Mouse (Mus musculus): ENCODE results near the gene Hoxa5. TPM values are rescaled to one million over a fixed set of nuclear protein-coding genes. Genes with fewer than 3 reads are reported as not detected.

Hoxa5 gene
- polyA plus RNA-seq, 1 experiment from 2014 or later: not detected

DNA sequence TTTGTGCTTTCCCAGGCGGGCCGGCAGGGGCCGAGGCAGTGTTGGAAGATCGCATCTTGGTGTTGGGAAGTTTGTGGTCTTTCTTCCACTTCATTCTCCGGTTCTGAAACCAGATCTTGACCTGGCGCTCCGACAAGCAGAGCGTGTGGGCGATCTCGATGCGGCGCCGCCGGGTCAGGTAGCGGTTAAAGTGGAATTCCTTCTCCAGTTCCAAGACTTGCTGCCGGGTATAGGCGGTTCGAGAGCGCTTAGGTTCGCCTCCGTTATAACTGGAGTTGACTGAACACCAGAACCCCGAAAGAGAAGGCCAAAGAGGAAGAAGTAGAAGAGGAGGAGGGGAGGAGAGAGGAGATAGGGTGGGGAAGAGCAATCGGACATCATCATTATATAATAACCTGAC, 14.0 kb downstream of the Hoxa5 start:
- Histone ChIP-seq H3K27me3 (ENCODE audit: low read depth, poor library complexity, severe bottlenecking) (peaks cover 100% of the 10 kb centered on the region), H3K4me1 (peaks cover 15% of the 10 kb centered on the region), H3K9me3 (replicated peaks) (no peaks in the 10 kb centered on the region), H3K27ac (replicated peaks) (no peak overlapping the region), H3K36me3 (no peaks in the 10 kb centered on the region), H3K4me3 (no peak overlapping the region)
- WGBS: under 1% methylated on average over 23 of the region's 23 CpGs
- DNase-seq (ENCODE audit: low spot score): no peak

DNA sequence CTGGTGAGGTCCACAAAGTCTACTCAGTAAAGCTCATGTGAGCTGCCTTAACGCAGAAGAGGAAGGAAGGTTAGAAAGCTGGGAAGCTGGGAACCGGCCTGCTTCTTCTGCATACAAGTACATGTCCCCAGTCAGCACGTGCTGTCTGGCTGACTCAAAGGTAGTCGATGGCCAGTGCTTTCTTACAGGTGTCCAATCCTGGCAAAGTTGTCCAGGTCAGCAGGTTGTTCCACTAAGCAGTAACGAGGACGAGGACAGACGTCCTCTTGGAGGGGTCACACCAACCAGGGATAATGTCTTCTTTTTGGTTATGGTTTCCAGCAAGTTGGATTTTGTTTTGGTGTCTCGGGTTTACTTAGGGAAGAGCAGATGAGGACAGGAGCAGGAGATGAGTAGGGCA, 14.5 kb downstream of the Hoxa5 start:
- H3K27ac ChIP-seq (replicated peaks): no peak overlapping the region
- peaks cover 100% of the 10 kb centered on the region for H3K27me3 ChIP-seq (ENCODE audit: low read depth, poor library complexity, severe bottlenecking)
- no peaks in the 10 kb centered on the region for H3K9me3 ChIP-seq (replicated peaks)
- no peak for DNase-seq (ENCODE audit: low spot score)
- H3K4me1 ChIP-seq: peaks cover 15% of the 10 kb centered on the region
- WGBS: 6% methylated on average over 8 of the region's 8 CpGs
- H3K4me3 ChIP-seq: no peak overlapping the region
- H3K36me3 ChIP-seq: no peaks in the 10 kb centered on the region

DNA sequence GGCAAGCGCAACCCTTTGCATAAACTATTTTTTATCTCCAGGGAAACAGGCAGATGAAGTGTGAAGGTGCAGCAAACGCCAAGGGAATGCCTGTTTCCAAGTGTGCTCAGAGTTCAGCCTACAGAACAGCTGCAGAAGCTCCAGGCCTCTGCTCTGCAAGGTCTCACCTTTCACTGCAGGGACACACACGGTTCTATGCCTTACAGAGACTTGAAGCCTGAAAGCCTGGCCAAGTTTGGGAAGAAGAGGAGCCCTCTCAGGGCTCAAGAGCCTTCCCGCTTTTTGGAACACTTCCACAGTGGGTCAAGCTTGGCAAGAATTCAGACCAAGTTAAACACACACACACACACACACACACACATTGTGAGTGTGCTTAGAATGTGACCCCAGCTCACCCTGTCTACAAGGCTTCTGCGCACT, 15.2 kb downstream of the Hoxa5 start:
- H3K27ac ChIP-seq (replicated peaks): no peak overlapping the region
- DNase-seq (ENCODE audit: low spot score): no peak
- no peak overlapping the region for H3K4me3 ChIP-seq
- H3K4me1 ChIP-seq: peaks cover 15% of the 10 kb centered on the region
- H3K9me3 ChIP-seq (replicated peaks): no peaks in the 10 kb centered on the region
- no peaks in the 10 kb centered on the region for H3K36me3 ChIP-seq
- peaks cover 100% of the 10 kb centered on the region for H3K27me3 ChIP-seq (ENCODE audit: low read depth, poor library complexity, severe bottlenecking)
- WGBS: 7% methylated on average over 5 of the region's 5 CpGs

DNA sequence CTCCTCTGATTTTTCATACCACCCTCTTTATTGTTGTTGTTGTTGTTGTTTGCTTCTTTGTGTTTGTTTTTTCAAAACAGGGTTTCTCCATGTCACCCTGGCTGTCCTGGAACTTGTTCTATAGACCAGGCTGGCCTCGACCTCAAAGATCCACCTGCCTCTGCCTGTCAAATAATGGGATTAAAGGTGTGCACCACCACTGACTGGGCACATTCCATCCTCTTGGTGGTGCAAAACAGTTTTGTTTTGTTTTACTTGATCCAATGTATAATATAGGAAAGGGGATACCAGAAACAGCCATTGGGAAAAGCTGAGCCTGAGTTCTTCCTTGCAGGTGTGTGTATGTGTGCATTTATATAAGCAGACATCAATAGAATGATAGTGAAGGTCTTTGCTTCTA, 17.9 kb downstream of the Hoxa5 start:
- H3K36me3 ChIP-seq: no peaks in the 10 kb centered on the region
- peaks cover 6% of the 10 kb centered on the region; the same call in 1 of the 2 replicates for H3K4me1 ChIP-seq
- H3K4me3 ChIP-seq: no peak overlapping the region
- no peak for DNase-seq (ENCODE audit: low spot score)
- H3K27ac ChIP-seq (replicated peaks): no peak overlapping the region
- no peaks in the 10 kb centered on the region for H3K9me3 ChIP-seq (replicated peaks)
- WGBS: 9% methylated on average over 1 of the region's 1 CpGs
- peaks cover 100% of the 10 kb centered on the region for H3K27me3 ChIP-seq (ENCODE audit: low read depth, poor library complexity, severe bottlenecking)

DNA sequence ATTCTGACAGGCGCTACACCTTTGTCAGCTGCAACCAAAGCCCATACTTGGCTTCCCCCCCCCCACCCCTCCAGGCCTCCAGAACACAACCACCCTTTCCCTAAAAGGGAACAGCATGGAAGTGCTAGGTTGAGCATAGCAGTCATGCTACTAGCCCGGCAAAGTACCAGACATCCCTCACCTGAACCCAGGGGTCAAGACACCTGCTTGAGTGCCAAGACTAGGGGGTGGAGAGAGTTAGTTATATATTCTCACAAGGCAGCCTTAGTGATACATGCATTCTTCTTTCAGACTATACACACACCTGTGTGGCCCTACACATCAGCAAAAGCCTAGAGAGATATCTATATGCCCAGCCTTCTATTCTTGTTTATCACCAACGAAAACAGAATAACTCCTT, 18.6 kb downstream of the Hoxa5 start:
- no peak overlapping the region for H3K4me3 ChIP-seq
- no peaks in the 10 kb centered on the region for H3K4me1 ChIP-seq
- no peak overlapping the region for H3K27ac ChIP-seq (replicated peaks)
- WGBS: 8% methylated on average over 3 of the region's 3 CpGs
- H3K27me3 ChIP-seq (ENCODE audit: low read depth, poor library complexity, severe bottlenecking): peaks cover 100% of the 10 kb centered on the region
- no peaks in the 10 kb centered on the region for H3K36me3 ChIP-seq
- H3K9me3 ChIP-seq (replicated peaks): no peaks in the 10 kb centered on the region
- no peak for DNase-seq (ENCODE audit: low spot score)

DNA sequence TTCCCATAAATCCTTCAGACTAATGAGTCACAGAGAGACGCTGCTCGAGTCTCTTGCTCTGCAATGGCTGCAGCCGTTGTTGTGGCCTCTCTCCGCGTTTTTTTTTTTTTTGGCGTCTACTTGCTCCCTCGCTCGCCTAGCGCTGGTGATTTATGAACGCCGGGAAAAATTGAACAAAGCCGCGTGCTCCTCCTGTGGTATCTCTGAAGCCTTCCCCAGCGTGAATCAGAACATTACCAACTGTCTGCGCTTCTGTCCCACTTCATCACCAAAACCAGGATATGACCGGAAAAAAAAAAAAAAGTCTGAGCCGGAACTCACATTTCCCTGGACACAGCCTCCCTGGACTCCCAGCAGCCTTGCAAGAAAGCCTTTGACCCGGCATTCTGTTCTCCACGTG, 19.2 kb downstream of the Hoxa5 start:
- no peaks in the 10 kb centered on the region for H3K36me3 ChIP-seq
- DNase-seq (ENCODE audit: low spot score): no peak
- no peak overlapping the region for H3K4me3 ChIP-seq
- WGBS: 3% methylated on average over 19 of the region's 19 CpGs
- no peak overlapping the region for H3K27ac ChIP-seq (replicated peaks)
- peaks cover 100% of the 10 kb centered on the region for H3K27me3 ChIP-seq (ENCODE audit: low read depth, poor library complexity, severe bottlenecking)
- H3K4me1 ChIP-seq: no peaks in the 10 kb centered on the region
- H3K9me3 ChIP-seq (replicated peaks): no peaks in the 10 kb centered on the region

DNA sequence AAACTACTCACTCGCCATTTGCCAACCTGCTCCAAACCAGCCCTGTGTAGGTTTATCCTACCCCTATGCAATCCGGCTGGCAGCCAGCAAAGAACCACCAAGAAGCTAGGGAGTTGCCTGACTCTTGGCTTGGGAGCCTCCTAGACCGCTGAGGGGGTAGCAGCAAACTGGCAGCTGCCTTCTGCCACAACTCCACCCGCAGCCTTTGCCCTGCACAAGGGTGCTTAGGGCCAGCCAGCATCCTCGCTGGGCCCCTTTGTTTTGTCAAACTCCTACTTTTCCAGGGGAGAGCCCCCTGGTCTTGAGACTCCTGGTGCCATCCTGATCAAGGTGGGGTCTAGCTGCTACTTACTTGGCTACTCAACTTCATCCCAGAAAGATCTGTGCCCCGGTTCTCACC, 19.7 kb downstream of the Hoxa5 start:
- no peak for DNase-seq (ENCODE audit: low spot score)
- 4% methylated on average over 6 of the region's 6 CpGs for WGBS
- Histone ChIP-seq H3K27me3 (ENCODE audit: low read depth, poor library complexity, severe bottlenecking) (peaks cover 100% of the 10 kb centered on the region), H3K4me1 (no peaks in the 10 kb centered on the region), H3K27ac (replicated peaks) (no peak overlapping the region), H3K4me3 (no peak overlapping the region), H3K36me3 (no peaks in the 10 kb centered on the region), H3K9me3 (replicated peaks) (no peaks in the 10 kb centered on the region)

DNA sequence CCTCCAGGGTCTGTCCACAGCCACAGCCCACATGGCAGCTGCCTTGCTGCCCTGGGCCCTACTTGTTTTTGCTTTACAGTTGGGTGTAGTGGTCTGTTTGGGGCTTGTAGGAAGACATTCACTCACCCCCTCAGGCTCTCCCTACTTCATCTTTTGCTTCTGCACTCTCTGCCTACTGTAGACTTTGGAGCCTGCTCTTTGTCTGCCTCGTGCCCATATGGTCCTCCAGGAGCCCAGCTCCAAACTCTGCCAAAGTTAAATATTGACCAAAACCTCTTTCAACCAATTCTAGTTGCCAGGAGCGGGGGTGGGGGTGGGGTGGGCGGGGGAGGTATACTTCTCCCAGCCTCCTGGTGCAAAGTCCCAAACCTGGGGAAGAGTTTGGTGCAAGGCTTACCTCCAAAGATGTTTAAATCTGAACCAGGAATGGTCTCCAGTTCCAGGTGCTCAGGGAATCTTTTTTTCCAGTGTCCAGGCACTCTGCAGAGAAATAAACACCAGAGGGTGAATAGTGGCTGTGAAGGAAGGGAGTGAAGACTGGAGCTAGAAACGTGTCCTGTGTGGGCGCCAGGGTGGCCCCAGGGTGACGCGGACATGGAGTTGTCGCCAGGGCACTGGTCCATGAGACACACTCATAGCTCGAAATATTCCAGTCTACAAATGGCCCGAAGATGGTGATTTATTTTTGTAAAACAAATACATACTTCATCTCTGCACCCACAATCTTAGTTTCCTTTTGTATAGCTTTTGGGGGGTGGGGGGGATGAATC, 20.9 kb downstream of the Hoxa5 start:
- no peak for DNase-seq (ENCODE audit: low spot score)
- 9% methylated on average over 10 of the region's 10 CpGs for WGBS
- Histone ChIP-seq H3K4me3 (no peak overlapping the region), H3K4me1 (no peaks in the 10 kb centered on the region), H3K27me3 (ENCODE audit: low read depth, poor library complexity, severe bottlenecking) (peaks cover 100% of the 10 kb centered on the region), H3K27ac (replicated peaks) (no peak overlapping the region), H3K36me3 (no peaks in the 10 kb centered on the region), H3K9me3 (replicated peaks) (no peaks in the 10 kb centered on the region)

DNA sequence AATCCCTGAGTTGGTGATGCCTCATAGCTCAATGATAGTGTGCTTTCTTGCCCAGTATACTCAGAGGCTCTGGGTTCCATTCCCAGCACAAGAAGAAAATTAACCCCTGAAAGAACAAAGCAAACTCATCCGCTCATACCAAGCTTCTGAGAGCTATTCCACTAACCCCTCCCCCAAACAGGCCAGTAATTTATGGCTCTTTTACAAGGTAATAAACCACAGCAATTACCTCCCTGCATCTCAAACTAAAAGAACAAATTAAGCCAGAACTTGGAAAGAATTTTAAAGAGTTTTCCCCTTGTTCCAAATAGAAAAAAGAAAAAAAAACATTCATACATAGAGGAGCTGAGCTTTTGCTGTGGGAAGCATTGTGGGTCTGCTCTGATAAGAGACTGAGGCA, 21.6 kb downstream of the Hoxa5 start:
- no peaks in the 10 kb centered on the region for H3K36me3 ChIP-seq
- no peak for DNase-seq (ENCODE audit: low spot score)
- H3K4me1 ChIP-seq: no peaks in the 10 kb centered on the region
- 0% methylated on average over 1 of the region's 1 CpGs for WGBS
- H3K27me3 ChIP-seq (ENCODE audit: low read depth, poor library complexity, severe bottlenecking): peaks cover 100% of the 10 kb centered on the region
- H3K27ac ChIP-seq (replicated peaks): no peak overlapping the region
- no peak overlapping the region for H3K4me3 ChIP-seq
- H3K9me3 ChIP-seq (replicated peaks): no peaks in the 10 kb centered on the region

DNA sequence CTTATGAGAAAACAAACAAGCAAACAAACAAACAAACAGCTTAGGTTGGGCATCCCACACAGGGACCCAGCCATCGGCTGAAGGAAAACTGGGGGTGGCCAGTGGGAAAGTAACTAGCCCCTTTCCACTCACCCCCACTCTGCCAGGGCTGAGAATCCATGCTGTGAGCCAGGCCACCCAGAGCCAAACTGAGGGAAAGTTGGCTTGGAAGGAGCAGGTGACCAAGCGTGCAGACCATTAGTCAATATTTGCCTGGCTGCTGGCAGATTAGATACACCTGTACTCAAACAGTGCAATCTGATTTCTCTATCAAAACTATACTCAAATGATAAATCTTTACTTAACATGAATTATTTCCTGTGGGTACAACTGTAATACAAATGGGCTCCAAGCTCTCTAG, 22.4 kb downstream of the Hoxa5 start:
- Histone ChIP-seq H3K36me3 (no peaks in the 10 kb centered on the region), H3K4me1 (no peaks in the 10 kb centered on the region), H3K4me3 (no peak overlapping the region), H3K9me3 (replicated peaks) (no peaks in the 10 kb centered on the region), H3K27ac (replicated peaks) (no peak overlapping the region), H3K27me3 (ENCODE audit: low read depth, poor library complexity, severe bottlenecking) (peaks cover 100% of the 10 kb centered on the region)
- WGBS: 29% methylated on average over 2 of the region's 2 CpGs
- DNase-seq (ENCODE audit: low spot score): no peak

DNA sequence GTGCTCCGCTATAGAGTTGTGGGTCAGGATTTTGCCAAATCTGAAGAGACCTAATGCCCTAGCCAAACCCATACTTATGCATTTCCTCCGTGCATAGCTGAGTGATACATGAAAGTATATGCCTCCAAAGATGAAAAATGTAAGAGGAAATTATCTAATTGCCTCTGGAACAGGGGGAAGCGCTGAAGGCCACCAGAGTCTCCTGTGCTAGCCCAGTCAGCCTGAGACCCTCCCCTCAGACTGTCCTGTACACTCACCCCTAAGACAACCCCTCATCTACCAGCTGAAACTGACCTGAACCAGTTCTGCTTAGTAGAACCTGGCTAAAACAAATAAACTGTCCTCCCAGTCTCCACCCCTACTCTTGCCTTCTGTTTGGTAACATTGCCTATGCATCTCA, 23.7 kb downstream of the Hoxa5 start:
- H3K4me3 ChIP-seq: no peak overlapping the region
- DNase-seq (ENCODE audit: low spot score): no peak
- H3K27ac ChIP-seq (replicated peaks): no peak overlapping the region
- H3K27me3 ChIP-seq (ENCODE audit: low read depth, poor library complexity, severe bottlenecking): peaks cover 100% of the 10 kb centered on the region
- H3K9me3 ChIP-seq (replicated peaks): no peaks in the 10 kb centered on the region
- H3K36me3 ChIP-seq: no peaks in the 10 kb centered on the region
- peaks cover 3% of the 10 kb centered on the region for H3K4me1 ChIP-seq
- WGBS: 6% methylated on average over 3 of the region's 3 CpGs

DNA sequence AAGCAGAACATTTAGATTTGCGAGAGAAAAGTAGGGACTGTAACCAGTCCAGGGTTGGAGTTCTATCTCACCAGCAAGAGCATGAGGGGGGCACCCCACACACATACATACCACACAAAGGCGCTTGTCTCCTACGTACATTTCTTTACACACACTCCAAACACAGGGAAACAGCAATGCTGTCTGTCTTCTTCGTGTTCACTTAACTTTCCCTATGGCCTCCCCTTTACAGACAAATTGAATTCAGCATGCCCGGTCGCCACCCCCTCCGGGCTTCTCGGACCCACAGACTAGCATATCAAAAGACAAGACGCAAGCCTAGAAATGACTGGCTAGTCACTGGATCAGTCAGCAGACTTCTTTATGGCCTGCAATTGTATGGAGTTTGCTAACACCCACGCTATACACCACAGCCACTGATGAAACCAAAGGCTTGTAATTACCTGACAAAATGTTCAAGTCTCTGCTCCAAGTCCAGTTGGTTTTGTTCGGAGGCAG, 24.1 kb downstream of the Hoxa5 start:
- DNase-seq (ENCODE audit: low spot score): no peak
- Histone ChIP-seq H3K9me3 (replicated peaks) (no peaks in the 10 kb centered on the region), H3K36me3 (no peaks in the 10 kb centered on the region), H3K27ac (replicated peaks) (no peak overlapping the region), H3K4me3 (no peak overlapping the region), H3K4me1 (peaks cover 8% of the 10 kb centered on the region), H3K27me3 (ENCODE audit: low read depth, poor library complexity, severe bottlenecking) (peaks cover 100% of the 10 kb centered on the region)
- 2% methylated on average over 11 of the region's 11 CpGs for WGBS

DNA sequence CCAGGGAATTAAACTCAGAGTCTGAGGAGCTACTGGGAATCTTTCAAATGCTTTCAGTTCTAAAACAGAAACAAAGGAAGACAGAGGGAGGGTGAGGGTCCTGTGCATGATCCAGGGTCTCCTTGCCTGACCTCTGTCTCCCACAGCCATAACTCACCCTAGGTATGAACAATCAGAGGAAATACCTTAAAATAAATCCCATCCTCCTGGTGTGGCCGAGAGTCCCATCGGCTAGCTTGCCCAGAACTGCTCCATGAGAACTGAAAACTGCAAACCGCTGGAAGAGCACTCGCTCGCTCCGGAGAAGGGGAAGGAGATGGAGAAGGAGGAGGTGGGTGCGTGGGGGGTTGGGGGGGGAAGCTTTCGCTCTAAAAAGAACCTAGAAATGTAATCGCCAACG, 24.7 kb downstream of the Hoxa5 start:
- under 1% methylated on average over 10 of the region's 10 CpGs for WGBS
- DNase-seq (ENCODE audit: low spot score): no peak
- H3K4me3 ChIP-seq: no peak overlapping the region
- no peaks in the 10 kb centered on the region for H3K9me3 ChIP-seq (replicated peaks)
- H3K4me1 ChIP-seq: peaks cover 8% of the 10 kb centered on the region
- no peak overlapping the region for H3K27ac ChIP-seq (replicated peaks)
- H3K27me3 ChIP-seq (ENCODE audit: low read depth, poor library complexity, severe bottlenecking): peaks cover 100% of the 10 kb centered on the region
- H3K36me3 ChIP-seq: no peaks in the 10 kb centered on the region
